Mouse (Mus musculus): Measurements from ENCODE around the gene Bcas3. TPM values are rescaled to one million over a fixed set of nuclear protein-coding genes. Genes with fewer than 3 reads are reported as not detected.

Gene Bcas3
- polyA plus RNA-seq, 1 experiment from 2014 or later, result 28.2 TPM

DNA sequence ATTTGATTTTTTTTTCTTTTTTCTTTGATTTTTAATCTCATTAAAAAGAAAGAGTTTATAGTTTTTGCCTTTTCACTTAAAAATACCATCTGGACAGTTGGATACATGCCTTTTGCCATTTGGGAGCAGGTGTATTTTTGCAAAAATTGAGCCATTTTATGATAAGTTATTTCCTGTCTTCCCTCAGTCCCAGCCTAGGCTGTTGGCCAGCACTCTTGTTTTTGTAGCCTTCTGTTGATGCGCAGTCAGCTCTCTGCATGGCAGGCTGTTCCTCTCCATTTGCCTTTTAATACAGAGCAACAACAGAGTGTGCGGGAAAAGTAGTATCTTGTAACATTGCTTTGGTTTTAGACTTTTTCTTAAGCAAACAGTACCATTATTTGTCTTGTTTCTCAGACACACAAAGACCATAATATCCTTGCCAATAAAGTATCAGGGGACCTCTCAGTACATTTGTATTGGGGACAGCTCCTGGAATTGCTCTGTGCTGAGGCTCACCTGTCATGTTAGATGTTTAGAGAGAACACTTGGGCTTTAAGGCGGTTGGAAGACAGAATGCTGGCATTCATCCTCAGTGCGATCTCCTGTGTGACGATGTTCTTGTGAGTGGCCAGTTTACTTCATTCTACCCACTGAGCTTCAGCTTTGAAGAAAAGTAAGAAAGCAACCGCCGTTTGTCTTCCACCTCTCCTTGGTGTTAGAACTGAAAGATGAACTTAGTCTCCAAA lies 23.6 kb upstream of the Bcas3 start:
- WGBS, result 90% methylated on average over 7 of the region's 7 CpGs
- H3K9me3 ChIP-seq (replicated peaks), result no peaks in the 10 kb centered on the region
- H3K4me1 ChIP-seq, result no peaks in the 10 kb centered on the region
- no peak overlapping the region for H3K9ac ChIP-seq
- ATAC-seq (replicated peaks; ENCODE audit: low FRiP score), result no peak
- H3K27ac ChIP-seq, result no peak overlapping the region
- H3K4me3 ChIP-seq (replicated peaks), result no peak overlapping the region
- no peaks in the 10 kb centered on the region for H3K27me3 ChIP-seq
- H3K4me2 ChIP-seq, result no peak overlapping the region
- H3K36me3 ChIP-seq, result peaks cover 53% of the 10 kb centered on the region

DNA sequence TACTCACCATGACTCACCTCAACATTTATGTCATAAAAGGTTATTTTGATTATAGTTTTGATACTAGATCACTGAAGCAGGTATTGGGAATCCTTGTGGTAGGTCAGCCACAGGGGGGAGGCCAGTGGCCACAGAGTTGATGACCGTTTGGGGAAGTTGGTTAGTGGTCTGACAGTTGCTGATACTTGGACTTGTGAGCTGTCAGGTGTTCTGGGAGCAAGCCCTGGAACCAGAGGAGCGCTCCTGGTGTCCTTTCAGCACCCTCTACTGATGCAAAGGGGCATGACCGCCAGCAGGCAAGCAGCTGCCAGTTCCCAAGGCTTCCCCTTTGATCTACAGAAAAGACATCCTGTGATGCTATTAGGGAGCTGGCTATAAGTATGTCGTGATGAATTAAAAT lies 18.2 kb upstream of the Bcas3 start:
- Histone ChIP-seq H3K4me2 (no peak overlapping the region), H3K4me3 (replicated peaks) (no peak overlapping the region), H3K9me3 (replicated peaks) (no peaks in the 10 kb centered on the region), H3K36me3 (peaks cover 84% of the 10 kb centered on the region), H3K27me3 (no peaks in the 10 kb centered on the region), H3K4me1 (no peaks in the 10 kb centered on the region), H3K27ac (no peak overlapping the region), H3K9ac (no peak overlapping the region)
- WGBS, result 53% methylated on average over 4 of the region's 4 CpGs
- no peak for ATAC-seq (replicated peaks; ENCODE audit: low FRiP score)

DNA sequence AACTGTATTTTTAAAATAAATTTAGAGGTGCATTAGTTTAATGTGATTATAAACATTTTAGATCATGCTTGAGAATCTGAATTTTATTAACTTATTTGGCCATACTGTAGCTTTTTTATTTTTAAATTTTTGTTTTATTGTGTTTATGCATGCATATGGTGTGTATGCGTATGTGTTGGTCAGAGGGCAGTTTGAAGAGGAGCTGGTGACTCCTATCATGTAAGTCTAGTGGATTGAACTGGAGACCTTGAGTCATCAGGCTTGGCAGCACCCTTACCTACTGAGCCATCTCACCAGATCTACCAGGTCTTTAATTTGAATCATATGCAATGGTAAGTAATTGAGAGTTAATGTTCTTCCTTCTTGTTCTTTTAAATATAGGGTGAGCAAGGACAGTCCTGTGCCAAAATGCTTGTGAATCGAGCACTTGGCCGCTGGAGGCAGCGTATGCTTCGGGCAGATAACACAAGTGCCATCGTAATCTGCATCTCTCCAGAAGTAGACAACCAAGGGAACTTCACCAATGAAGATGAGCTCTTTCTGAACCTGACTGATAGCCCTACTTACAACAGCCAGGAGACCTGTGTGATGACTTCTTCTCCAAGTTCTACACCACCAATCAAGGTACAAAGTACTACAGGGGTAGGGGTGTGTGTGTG lies 13.7 kb upstream of the Bcas3 start:
- Histone ChIP-seq H3K27ac (no peak overlapping the region), H3K27me3 (no peaks in the 10 kb centered on the region), H3K4me2 (no peak overlapping the region), H3K4me3 (replicated peaks) (no peak overlapping the region), H3K36me3 (peaks cover 89% of the 10 kb centered on the region), H3K9ac (no peak overlapping the region), H3K9me3 (replicated peaks) (no peaks in the 10 kb centered on the region), H3K4me1 (no peaks in the 10 kb centered on the region)
- 98% methylated on average over 6 of the region's 6 CpGs for WGBS
- 0 out of 2 replicates have a peak, but pooled peaks have one; percentile 9 for ATAC-seq (replicated peaks; ENCODE audit: low FRiP score)

DNA sequence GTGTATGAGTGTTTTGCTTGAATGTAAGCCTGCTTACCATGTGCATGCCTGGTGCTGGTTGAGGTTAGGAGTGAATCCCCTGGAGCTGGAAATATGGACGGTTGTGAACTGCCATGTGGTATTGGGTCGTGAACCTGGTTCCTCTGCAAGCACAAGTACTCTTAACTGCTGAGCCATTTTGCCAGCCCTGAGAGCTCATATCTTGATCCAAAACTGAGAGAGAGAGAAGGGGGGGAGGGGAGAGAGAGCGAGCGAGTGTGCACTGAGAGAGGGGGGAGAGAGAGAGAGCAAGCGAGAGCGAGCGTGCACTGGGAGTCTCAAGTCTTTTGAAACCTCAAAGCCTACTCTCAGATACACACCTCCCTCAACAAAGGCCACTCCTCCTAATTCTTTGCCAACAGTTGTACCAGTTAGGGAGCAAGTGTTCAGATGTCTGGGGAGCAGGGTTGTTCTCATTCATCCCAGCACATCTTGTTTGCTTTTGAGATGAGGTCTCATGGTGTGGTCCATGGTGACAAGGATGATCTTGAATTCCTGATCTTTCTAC lies 12.8 kb upstream of the Bcas3 start:
- H3K4me3 ChIP-seq (replicated peaks), result no peak overlapping the region
- no peaks in the 10 kb centered on the region for H3K9me3 ChIP-seq (replicated peaks)
- no peaks in the 10 kb centered on the region for H3K4me1 ChIP-seq
- H3K4me2 ChIP-seq, result no peak overlapping the region
- no peak overlapping the region for H3K27ac ChIP-seq
- H3K36me3 ChIP-seq, result peaks cover 84% of the 10 kb centered on the region
- WGBS, result 80% methylated on average over 7 of the region's 7 CpGs
- no peak overlapping the region for H3K9ac ChIP-seq
- H3K27me3 ChIP-seq, result no peaks in the 10 kb centered on the region
- no peak for ATAC-seq (replicated peaks; ENCODE audit: low FRiP score)

DNA sequence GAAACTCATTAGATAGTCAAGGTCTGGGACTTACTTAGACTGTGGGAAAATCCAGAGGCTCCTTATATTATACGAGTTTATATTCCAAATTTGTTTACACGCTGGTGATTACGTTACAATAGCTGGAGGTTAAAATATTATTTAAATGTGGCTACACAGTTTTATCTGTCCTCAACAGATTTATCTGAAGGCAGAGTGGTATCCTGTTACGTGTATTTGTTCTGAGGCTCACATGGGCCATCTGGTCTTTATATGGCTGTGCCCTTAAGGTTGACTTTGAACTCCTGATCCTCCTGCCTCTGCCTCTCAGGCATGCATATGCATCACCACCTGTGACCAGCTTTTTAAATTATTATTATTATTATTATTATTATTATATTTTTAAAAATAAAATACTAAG lies 852 bp downstream of the Bcas3 start:
- Histone ChIP-seq H3K4me2 (peak overlapping the region; percentile 83), H3K27me3 (no peaks in the 10 kb centered on the region), H3K36me3 (peaks cover 10% of the 10 kb centered on the region; the same call in 1 of the 2 replicates), H3K9ac (peak overlapping the region; percentile 69), H3K9me3 (replicated peaks) (no peaks in the 10 kb centered on the region), H3K27ac (no peak overlapping the region), H3K4me3 (replicated peaks) (peak overlapping the region; percentile 71), H3K4me1 (peaks cover 14% of the 10 kb centered on the region)
- 69% methylated on average over 4 of the region's 4 CpGs for WGBS
- no peak for ATAC-seq (replicated peaks; ENCODE audit: low FRiP score)

DNA sequence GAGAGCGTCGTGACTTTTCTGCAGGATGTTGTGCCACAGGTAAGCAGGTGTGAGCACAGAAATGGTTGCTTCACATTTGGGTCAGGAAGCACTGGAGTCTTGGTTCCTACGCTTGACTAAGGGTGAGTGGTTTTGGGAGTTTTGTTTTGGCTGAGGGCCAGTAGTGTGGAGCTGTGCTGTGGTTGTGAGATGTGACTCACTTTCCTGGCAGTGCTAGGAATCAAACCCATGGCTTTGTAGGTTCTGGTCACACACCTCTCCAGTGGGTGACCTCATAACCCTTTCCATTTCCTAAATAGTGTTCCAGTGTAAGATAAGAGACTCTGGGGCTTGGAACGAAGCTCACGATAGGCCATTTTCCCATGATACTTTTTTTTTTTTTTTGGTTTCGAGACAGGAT lies 6.7 kb downstream of the Bcas3 start:
- H3K27ac ChIP-seq, result no peak overlapping the region
- no peak for ATAC-seq (replicated peaks; ENCODE audit: low FRiP score)
- no peak overlapping the region for H3K9ac ChIP-seq
- H3K4me3 ChIP-seq (replicated peaks), result no peak overlapping the region
- peaks cover 39% of the 10 kb centered on the region for H3K36me3 ChIP-seq
- H3K4me2 ChIP-seq, result no peak overlapping the region
- no peaks in the 10 kb centered on the region for H3K27me3 ChIP-seq
- H3K9me3 ChIP-seq (replicated peaks), result no peaks in the 10 kb centered on the region
- WGBS, result 92% methylated on average over 6 of the region's 6 CpGs
- H3K4me1 ChIP-seq, result no peaks in the 10 kb centered on the region

DNA sequence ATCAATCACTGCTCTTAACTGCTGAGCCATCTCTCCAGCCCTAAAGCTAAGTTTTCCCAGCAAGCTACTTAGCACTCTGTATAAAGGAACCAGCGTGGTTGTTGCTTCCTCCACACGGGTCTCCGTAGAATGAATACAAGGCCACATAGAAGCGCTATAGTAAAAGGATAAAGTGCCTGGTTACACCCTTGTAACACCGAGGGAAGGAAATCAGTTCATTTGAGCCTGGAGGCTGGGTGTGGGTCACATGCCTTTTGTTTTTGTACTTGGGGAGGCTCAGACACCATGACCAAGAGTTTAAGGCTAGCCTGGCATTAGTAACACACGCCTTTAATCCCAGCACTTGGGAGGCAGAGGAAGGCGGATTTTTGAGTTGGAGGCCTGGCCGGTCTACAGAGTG lies 8.7 kb downstream of the Bcas3 start:
- H3K4me2 ChIP-seq, result no peak overlapping the region
- peaks cover 43% of the 10 kb centered on the region for H3K36me3 ChIP-seq
- H3K4me1 ChIP-seq, result no peaks in the 10 kb centered on the region
- WGBS, result 89% methylated on average over 8 of the region's 8 CpGs
- H3K4me3 ChIP-seq (replicated peaks), result no peak overlapping the region
- ATAC-seq (replicated peaks; ENCODE audit: low FRiP score), result no peak
- no peaks in the 10 kb centered on the region for H3K27me3 ChIP-seq
- H3K27ac ChIP-seq, result no peak overlapping the region
- no peaks in the 10 kb centered on the region for H3K9me3 ChIP-seq (replicated peaks)
- H3K9ac ChIP-seq, result no peak overlapping the region

DNA sequence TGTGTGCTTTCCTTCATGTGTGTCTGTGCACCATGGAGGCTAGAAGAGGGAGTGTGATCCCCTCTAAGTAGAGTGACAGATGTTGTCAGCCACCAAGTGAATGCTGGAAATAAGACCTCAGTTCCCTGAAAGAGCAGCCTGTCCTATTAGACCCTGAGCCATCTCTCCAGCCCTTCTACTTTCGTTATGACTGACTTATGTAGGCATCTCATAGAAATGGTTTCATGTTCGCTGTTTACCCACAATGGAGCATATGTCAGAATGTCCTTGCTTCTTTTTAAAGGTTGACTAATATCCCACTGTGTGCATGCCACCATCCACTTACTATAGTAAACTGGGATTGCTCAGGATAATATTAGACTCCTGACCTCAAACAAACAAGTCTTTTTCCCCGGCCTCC lies 13.2 kb downstream of the Bcas3 start:
- no peaks in the 10 kb centered on the region for H3K27me3 ChIP-seq
- no peak for ATAC-seq (replicated peaks; ENCODE audit: low FRiP score)
- no peak overlapping the region for H3K27ac ChIP-seq
- H3K9ac ChIP-seq, result no peak overlapping the region
- no peak overlapping the region for H3K4me2 ChIP-seq
- WGBS, result 87% methylated on average over 3 of the region's 3 CpGs
- H3K36me3 ChIP-seq, result peaks cover 49% of the 10 kb centered on the region
- H3K4me3 ChIP-seq (replicated peaks), result no peak overlapping the region
- H3K9me3 ChIP-seq (replicated peaks), result no peaks in the 10 kb centered on the region
- no peaks in the 10 kb centered on the region for H3K4me1 ChIP-seq

DNA sequence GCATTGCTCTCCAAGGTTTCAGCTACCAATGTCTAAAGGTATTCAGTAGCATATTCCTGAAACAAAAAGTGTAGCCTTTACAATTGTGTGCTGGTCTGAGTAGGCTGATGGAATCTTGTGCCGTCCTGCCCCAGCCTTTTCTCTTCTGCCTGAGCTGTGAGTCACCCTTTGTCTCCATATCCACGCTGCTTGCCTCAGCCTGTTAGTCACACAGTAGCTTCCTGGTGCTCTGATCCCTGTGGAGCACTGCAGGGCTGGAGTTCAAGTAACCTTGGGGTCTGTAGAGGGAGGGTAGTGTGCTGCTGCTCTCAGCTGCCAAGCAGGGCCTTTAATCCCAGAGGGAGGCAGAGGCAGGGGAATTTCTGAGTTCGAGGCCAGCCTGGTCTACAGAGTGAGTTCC lies 14.9 kb downstream of the Bcas3 start:
- no peak overlapping the region for H3K27ac ChIP-seq
- no peak for ATAC-seq (replicated peaks; ENCODE audit: low FRiP score)
- H3K4me1 ChIP-seq, result no peaks in the 10 kb centered on the region
- no peak overlapping the region for H3K9ac ChIP-seq
- no peaks in the 10 kb centered on the region for H3K27me3 ChIP-seq
- no peaks in the 10 kb centered on the region for H3K9me3 ChIP-seq (replicated peaks)
- no peak overlapping the region for H3K4me2 ChIP-seq
- H3K4me3 ChIP-seq (replicated peaks), result no peak overlapping the region
- WGBS, result 86% methylated on average over 3 of the region's 3 CpGs
- H3K36me3 ChIP-seq, result peaks cover 53% of the 10 kb centered on the region

DNA sequence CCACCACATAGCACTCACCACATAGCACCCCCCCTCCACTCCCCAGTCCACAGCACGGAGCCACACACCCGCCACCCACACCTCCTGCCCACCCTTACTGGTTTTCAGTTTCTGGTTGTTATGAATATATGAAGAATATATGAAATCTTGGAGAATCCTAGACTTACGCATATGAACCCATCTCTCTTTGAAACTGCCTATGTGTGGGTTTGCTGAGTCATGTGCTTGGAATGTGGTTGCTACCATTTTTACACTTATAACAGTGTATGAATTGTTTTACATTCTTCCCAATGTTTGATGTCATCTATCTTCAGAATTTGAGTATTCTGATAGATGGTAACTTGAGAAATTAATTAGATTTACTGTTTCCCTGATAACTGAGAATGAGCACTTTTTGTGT lies 26.1 kb downstream of the Bcas3 start:
- no peak overlapping the region for H3K27ac ChIP-seq
- ATAC-seq (replicated peaks; ENCODE audit: low FRiP score), result no peak
- H3K27me3 ChIP-seq, result no peaks in the 10 kb centered on the region
- H3K36me3 ChIP-seq, result no peaks in the 10 kb centered on the region; the same call in 1 of the 2 replicates
- peaks cover 3% of the 10 kb centered on the region; the same call in 1 of the 2 replicates for H3K4me1 ChIP-seq
- H3K9me3 ChIP-seq (replicated peaks), result no peaks in the 10 kb centered on the region
- H3K4me2 ChIP-seq, result no peak overlapping the region
- WGBS, result 89% methylated on average over 3 of the region's 3 CpGs
- H3K9ac ChIP-seq, result no peak overlapping the region
- H3K4me3 ChIP-seq (replicated peaks), result no peak overlapping the region

DNA sequence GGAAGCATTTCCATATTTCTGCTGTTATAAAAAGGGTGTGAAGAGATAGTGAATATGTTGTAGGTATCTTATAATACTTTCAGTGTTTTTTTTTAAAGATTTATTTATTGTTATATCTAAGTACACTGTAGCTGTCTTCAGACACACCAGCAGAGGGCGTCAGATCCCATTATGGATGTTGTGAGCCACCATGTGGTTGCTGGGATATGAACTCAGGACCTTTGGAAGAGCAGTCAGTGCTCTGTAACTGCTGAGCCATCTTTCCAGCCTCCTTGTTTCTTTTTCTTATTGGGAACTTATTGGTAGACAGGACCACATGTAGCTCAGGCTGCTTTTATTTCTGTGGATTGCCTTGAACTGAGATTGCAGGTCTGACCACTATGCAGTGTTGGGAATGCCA lies 27.1 kb downstream of the Bcas3 start:
- WGBS, result 22% methylated on average over 1 of the region's 1 CpGs
- Histone ChIP-seq H3K27ac (no peak overlapping the region), H3K36me3 (no peaks in the 10 kb centered on the region), H3K27me3 (no peaks in the 10 kb centered on the region), H3K9ac (no peak overlapping the region), H3K4me3 (replicated peaks) (no peak overlapping the region), H3K4me2 (no peak overlapping the region), H3K4me1 (peaks cover 3% of the 10 kb centered on the region; the same call in 1 of the 2 replicates), H3K9me3 (replicated peaks) (no peaks in the 10 kb centered on the region)
- no peak for ATAC-seq (replicated peaks; ENCODE audit: low FRiP score)

DNA sequence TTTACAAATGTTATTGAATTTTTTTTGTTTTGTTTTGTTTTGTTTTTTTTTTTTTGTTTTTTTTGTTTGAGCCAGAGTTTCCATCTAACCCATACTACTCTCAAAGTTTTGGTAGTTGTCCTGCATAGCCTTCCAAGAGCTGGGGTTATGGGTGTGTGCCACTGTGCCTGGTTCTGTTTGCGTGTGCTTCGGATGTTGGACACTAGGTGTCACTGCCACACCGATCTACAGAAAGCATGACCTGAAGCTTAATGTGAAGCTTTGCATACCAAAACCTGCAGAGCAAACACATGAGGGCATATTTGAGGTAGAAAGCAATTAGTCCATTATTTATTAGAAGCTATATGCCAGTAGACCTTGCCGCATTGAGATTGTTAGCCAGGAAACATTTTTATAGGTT lies 29.1 kb downstream of the Bcas3 start:
- no peak overlapping the region for H3K27ac ChIP-seq
- peak; percentile 66; the same call in 1 of the 2 replicates for ATAC-seq (replicated peaks; ENCODE audit: low FRiP score)
- peaks cover 3% of the 10 kb centered on the region; the same call in 1 of the 2 replicates for H3K4me1 ChIP-seq
- no peak overlapping the region for H3K4me3 ChIP-seq (replicated peaks)
- WGBS, result 13% methylated on average over 4 of the region's 4 CpGs
- H3K9me3 ChIP-seq (replicated peaks), result no peaks in the 10 kb centered on the region
- H3K9ac ChIP-seq, result no peak overlapping the region
- no peaks in the 10 kb centered on the region for H3K36me3 ChIP-seq
- no peaks in the 10 kb centered on the region for H3K27me3 ChIP-seq
- H3K4me2 ChIP-seq, result no peak overlapping the region

Measured in kidney, embryonic 15.5 days (tissue).